Mouse (Mus musculus) spleen, postnatal 36 days (tissue): ENCODE measurements around the gene Chaf1a.

Experiments used
- DNase-seq, 2 experiments: peaks; one replicate each; pipeline ENCODE4 v3.0.0; 2022; ENCODE audit warnings: low spot score in 2 of 2, mixed read lengths in 1 of 2

Chaf1a gene

GRCm38 (mm10) chr17:56119431-56119830 is 79.2 kb downstream of the Chaf1a start:
- DNase-seq = no peak

DNA sequence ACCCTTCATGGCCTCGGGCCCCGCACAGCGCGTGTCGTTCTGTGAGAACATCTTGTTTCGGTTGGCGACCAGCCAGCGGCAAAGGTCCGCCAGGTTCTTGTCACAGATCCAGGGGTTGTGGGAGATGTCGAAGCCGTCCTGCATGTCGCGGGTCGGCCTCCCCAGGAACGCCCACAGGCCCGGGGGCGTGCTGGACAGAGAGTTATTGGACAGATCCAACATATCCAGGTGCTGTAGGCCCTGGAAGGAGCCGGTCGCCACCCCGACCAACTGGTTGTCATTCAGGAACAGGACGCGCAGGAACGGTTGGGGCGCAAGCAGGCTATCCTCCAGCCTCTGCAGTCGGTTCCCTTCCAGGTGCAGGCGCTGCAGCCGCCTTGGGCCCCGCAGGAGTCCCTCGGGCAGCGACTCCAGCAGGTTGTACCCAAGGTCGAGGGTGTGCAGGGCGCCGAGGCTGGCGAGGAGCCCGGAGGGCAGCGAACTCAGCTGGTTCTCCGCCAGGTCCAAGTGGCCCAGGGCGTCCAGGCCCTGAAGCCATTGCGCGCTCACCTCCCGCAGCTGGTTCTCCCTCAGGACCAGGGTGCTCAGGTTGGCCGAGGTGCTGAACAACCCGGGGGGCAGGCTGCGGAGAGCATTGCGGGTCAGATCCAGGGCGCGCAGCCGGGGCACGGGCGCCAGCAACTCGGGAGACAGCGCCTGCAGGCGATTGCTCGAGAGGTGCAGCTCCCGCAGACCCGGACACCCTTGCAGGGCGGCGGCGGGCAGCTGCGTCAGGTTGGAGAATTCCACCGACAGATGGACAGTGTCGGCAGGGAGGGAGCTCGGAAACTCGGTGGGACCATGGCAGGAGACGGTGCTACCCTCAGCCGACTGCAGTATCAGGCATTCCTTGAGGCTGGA is 80.0 kb downstream of the Chaf1a start:
- DNase-seq = no peak

DNA sequence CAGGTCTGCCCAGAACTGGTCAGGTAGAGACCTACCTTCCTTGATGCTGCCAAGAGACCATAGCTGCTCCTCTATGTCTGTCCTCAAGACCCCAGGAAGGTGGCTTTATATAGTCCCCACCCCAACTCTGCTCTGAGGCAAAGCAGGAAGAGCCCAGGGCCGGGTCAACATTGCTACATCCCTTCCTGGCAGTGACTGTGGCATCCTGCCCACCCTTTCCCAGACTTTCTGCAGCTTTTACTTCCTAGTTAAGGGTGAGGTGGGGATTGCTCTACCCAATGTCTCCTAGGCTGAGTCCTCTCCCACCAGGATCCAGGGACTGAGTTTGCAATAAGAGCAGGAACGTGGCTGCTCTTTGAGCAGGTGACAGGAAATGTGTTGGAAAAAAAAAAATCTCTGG is 81.6 kb downstream of the Chaf1a start, which contains the start of gene Lrg1:
Gene Lrg1, minus strand, starts transcription at position 176 of the 400 bp plus-strand sequence.
- no peak for DNase-seq
